Mouse (Mus musculus) thymus, postnatal 4 days (tissue): Measurements from ENCODE around the gene Rock2.

Experiments
- DNase-seq: peaks from one replicate; pipeline ENCODE4 v3.0.0; 2021

The Rock2 gene

DNA sequence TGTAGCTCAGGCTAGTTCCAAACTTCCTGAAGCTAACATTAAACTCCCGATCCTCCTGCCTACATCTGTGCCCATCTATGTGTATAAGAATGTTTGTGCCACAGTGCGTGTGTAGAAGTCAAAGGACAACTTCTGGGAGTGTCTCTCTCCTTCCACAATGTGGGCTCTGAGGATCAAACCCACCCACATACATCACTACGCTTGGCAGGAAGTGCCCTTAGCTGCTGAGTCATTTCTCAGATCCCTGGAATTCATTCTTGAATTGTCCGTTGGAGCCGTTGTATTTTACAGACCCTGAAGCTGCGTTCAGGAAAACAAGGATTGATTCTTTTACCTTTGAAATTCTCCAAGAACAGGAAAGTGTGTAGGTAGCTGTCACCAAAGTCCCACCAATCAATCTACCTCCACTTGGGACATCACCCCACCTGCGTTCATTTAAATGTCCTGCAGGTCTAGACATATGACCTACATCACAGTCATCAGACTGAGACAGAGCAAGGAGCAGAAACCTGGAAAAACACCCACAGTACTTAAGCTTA lies 21.7 kb upstream of the Rock2 start:
- DNase-seq = no peak

- DNase-seq = no peak
These were observed 21.1 kb upstream of the Rock2 start for GRCm38 (mm10) chr12:16873549-16873948.

GRCm38 (mm10) chr12:16874086-16874485 lies 20.6 kb upstream of the Rock2 start:
- DNase-seq = peak; percentile 66

- DNase-seq = no peak
These were observed 19.4 kb upstream of the Rock2 start for GRCm38 (mm10) chr12:16875269-16875668.

GRCm38 (mm10) chr12:16875678-16876077 lies 19.0 kb upstream of the Rock2 start:
- DNase-seq = no peak

DNA sequence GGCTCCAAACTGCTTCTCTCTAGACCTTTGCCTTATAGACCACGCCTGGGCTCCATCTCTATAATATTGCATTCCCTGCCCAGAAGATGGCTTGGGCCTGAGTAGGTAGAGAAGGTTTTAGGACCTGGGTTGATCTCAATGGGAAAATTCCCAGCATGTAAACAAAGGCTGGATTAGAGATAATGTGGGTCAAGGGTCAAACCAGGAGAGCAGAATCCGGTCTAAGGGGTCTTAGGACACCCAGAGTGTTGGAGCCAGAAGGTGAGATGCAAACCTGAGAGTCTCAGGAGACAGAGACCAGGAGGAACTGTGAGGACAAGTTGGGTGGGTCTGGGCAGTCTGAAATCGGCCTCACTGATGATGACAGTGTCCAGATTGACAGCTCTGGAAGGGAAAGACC lies 18.0 kb upstream of the Rock2 start:
- no peak for DNase-seq

DNA sequence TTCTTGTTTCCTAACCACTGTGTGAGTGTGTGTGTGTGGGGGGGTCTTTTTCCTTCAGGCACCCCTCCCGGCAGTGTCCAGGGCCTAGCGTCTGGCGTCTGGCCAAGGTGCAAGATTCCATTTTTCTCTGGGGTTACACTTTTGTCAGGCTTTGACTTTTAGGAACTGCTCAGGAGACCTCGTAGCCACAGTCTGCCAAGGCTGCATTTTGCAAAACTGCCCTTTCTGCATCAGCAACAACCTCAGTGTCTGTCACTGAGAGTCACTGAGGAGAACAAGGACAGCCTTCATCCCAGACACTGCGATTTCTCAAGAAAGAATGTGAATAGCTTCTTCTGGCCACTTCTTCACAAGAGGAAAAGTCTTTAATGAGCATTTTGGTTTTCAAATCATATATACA lies 17.6 kb upstream of the Rock2 start:
- DNase-seq = no peak

- no peak for DNase-seq
These were observed 17.0 kb upstream of the Rock2 start for GRCm38 (mm10) chr12:16877679-16878078.

DNA sequence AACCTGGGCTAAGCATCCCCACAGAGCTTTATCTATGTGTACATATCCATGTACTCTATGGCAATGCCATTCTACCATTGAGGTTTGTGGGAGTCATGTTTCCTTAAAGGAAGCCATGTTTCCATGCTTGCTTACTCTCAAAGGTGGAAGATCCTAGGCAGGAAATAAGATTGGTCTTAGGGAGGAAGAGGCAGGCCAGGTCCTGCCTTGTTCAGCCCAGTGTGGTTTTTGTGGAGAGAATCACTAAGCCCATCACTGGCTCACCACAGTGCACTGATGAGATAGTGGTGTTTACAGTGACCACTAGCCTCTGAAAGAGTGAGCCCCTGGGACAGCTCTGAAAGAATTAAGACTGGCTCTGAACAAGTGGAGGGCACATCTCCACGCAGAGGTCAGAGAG lies 15.3 kb upstream of the Rock2 start:
- no peak for DNase-seq

- DNase-seq = no peak
These were observed 14.6 kb upstream of the Rock2 start for GRCm38 (mm10) chr12:16880077-16880476.

- no peak for DNase-seq
These were observed 12.3 kb upstream of the Rock2 start for GRCm38 (mm10) chr12:16882442-16882841.

GRCm38 (mm10) chr12:16883111-16883510 lies 11.6 kb upstream of the Rock2 start:
- DNase-seq = no peak

GRCm38 (mm10) chr12:16884534-16884933 lies 10.2 kb upstream of the Rock2 start:
- no peak for DNase-seq

DNA sequence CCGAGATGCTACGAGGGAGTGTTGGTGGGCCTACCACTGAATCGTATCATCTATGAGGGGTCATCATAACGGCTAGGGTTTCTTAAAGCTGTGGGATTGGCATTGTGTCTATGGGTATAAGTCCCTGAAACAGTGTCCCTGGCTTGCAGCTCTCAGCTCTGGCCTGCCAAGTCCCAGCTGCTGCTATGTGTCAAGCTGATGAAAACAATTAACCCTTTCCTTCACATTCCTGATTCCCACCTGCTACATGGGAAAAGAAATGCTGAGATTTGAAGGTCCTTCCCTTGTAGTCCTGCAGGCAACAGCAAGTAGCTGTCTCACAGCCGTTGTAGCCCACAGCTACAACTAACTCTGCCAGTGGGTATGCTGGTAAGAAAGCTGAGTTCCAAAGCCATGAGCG lies 8.3 kb upstream of the Rock2 start:
- DNase-seq = no peak

- no peak for DNase-seq
These were observed 1.7 kb upstream of the Rock2 start for GRCm38 (mm10) chr12:16893039-16893438.

DNA sequence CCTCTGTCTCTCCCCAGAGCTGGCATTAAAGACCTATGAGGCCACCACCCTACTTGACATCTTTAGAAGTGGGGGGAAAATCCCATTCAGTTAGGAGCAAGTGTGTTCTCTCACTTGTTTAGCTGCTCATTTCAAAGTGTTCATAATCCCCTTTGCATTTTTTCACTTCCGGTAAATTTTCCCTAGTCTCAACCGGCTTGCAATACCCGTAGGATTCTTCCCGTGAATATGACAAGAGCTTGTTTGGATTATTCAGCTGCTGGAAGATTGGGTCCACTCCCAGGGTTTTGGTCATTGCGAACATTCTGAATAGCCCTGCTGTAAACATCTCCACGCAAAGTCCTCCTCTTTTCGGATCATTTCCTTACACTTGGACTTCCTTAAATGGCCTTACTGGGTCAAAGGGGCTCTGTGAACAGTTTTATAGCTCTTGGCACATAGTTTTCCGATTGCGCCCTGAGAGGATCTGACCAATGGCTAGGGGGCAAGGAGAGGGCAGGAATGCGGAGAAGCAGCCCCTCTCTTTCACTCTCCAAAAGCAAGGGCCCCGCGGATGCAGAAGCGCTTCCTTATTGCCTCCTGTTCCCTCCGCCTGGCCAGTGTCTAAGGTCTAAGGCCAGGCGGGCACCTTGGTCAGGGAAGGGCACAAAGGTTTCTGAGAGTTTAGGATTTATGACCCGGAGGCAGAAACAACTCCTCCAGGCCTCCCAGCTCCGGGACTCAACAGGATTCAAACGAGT lies 869 bp upstream of the Rock2 start:
- DNase-seq = no peak

GRCm38 (mm10) chr12:16895221-16895928 lies 680 bp downstream of the Rock2 start:
- DNase-seq = peak; percentile 69

- no peak for DNase-seq
These were observed 1.5 kb downstream of the Rock2 start for GRCm38 (mm10) chr12:16896073-16896789.

DNA sequence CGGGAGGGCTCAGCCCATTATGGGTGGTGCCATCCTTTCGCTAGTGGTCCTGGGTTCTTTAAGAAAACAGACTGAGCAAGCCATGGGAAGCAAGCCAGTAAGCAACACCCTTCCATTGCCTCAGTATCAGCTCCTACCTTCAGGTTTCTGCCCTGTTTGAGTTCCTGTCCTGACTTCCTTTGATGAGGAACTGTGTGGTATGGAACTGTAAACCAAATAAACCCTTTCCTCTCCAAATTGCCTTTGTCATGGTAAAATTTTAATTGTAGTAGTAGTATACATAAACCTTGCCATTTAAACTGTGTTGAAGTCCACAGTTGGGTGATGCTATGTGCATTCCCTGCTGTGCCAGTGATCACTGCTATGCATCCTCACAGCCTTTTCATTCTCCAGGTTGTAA lies 2.5 kb downstream of the Rock2 start:
- no peak for DNase-seq

GRCm38 (mm10) chr12:16898221-16898620 lies 3.5 kb downstream of the Rock2 start:
- DNase-seq = no peak

DNA sequence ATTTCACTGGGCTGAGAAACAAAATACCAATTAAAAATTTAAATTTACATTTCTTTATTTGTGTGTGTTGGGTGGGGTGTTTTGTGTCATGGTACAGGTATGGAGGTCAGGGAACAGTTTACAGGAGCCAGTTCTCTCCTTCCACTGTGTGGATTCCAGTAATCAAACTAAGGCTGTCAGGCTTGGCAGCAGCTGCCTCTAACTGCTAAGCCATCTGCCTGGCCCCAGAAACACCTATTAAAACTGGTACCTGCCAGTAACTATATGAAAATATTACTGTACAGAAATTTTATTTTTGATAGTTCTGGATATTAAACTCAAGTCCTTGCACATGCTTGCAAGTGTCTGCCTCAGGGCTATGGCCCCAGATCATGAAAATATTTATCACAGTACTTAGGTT lies 4.1 kb downstream of the Rock2 start:
- DNase-seq = no peak

DNA sequence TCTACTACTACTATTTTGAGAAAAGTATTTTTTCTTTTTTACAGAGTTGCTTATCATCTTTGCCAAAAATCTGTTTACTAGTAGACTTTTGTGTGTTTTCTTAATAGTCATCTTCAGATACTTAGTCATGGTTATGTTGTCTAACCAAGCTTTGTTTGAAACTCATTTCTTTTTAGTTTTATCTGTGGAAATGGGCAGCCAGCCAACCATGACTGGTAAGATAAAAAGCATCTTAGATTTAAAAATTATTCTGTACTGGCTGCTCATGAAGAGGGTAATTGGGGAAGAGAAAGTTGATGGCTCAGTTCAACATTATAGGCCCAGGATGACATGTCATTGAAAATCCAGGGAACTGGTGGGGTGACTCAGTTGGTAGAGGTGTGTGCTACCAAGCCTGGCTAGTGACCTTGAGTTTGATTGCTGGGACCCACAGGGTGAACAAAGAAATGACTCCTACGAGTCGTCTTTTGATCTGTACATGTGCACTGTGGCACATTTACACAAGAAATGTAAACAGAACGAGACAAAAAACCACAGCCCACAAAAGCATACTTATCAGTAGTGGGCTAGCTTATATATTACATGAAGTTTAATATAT lies 6.0 kb downstream of the Rock2 start:
- DNase-seq = no peak

DNA sequence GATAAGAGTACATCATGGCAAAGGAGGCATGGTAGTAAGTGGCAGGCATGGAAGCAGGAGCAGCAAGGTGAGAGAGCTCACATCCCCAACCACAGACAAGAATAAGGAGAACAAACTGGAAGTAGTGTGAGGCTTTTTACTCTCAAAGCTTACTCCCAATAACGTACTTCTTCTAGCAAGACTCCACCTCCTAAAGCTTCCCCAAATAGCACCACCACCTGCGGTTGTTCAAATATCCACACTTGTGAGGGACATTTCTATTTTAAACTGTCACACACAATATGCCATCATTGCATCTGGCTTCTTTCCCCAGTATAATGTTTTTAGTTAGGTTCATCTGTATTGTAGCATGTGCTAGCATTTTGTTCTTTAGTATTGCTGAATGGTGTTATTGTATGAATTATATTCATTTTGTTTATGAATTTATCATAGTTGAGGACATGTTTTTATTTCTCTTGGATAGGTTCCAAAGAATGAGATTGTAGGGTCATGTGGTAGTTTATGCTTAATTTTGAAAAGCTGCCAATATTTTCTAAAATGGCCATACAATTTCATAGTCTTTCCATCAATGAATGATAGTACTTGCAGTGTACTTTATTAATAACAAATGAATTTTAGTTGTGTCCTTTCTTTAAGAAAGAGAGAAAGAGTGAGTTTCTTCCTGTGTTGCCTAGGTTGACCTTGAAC lies 9.4 kb downstream of the Rock2 start:
- DNase-seq = no peak
